Mouse (Mus musculus) lung, postnatal 0 days (tissue): ENCODE results near the gene Gm21762.
"Not testable (repeated sequence)": the region's sequence is repeated elsewhere in the genome, so short reads cannot be mapped to it uniquely, and the experiment has no call there.

Source experiments
- CTCF ChIP-seq: IDR thresholded peaks from 2 replicates; pipeline ENCODE4 v1.5.1; 2016; ENCODE audit warnings: antibody characterized with exemption, mild to moderate bottlenecking
- EP300 ChIP-seq: IDR thresholded peaks from 2 replicates; pipeline ENCODE4 v1.6.1; 2016; ENCODE audit warnings: antibody characterized with exemption, mild to moderate bottlenecking, control low read depth

GRCm38 (mm10) chr13:120223012-120223659 lies 7.4 kb upstream of the Gm21762 start:
- not testable (repeated sequence) for TF ChIP-seq EP300, CTCF
